Comparison of ENCODE assay signal across 8 mouse cellular contexts in genomic region chr7:19095751-19096110, GRCm38 (mm10). TPM values are rescaled to one million over a fixed set of nuclear protein-coding genes. Genes with fewer than 3 reads are reported as not detected.
DNase-seq lines count a peak whose midpoint lies in the region; ATAC-seq and TF ChIP-seq lines count a peak whose summit lies in the region.

No protein-coding gene starts in this region.

- no peaks in the 10 kb centered on the region for H3K4me1 ChIP-seq in kidney, adult 2 months (ENCODE audit: control insufficient read depth, insufficient read depth, low read length)
- H3K4me1 ChIP-seq in lung, embryonic 14.5 days (ENCODE audit: insufficient read depth) = peaks cover 8% of the 10 kb centered on the region

- TF ChIP-seq POLR2A in kidney, adult 2 months (IDR thresholded peaks at IDR 0.05; ENCODE audit: low read depth, low read length) = no peak

- no peak overlapping the region for H3K27ac ChIP-seq in kidney, adult 2 months (ENCODE audit: insufficient read depth, low read depth, low read length)
- H3K27ac ChIP-seq in lung, embryonic 14.5 days (ENCODE audit: low read depth) = peak overlapping the region; percentile 97

- H3K27me3 ChIP-seq in kidney, adult 2 months (replicated peaks; ENCODE audit: control insufficient read depth, insufficient read depth, low read length) = no peaks in the 10 kb centered on the region
- no peaks in the 10 kb centered on the region for H3K27me3 ChIP-seq in lung, embryonic 14.5 days (ENCODE audit: insufficient read depth, low read length)

- no peak for TF ChIP-seq CTCF in kidney, adult 2 months (conservative IDR thresholded peaks at IDR 0.05; ENCODE audit: insufficient read depth, insufficient read length, low read depth, low read length)
- TF ChIP-seq CTCF in lung, embryonic 14.5 days (IDR thresholded peaks at IDR 0.05; ENCODE audit: low read depth) = no peak

- H3K9me3 ChIP-seq in lung, embryonic 14.5 days (ENCODE audit: low read depth, low read length) = no peaks in the 10 kb centered on the region

- peak overlapping the region; percentile 88 for H3K9ac ChIP-seq in lung, embryonic 14.5 days

- peak overlapping the region; percentile 91 for H3K4me2 ChIP-seq in lung, embryonic 14.5 days

- peak overlapping the region; percentile 75 for H3K4me3 ChIP-seq in kidney, adult 2 months (ENCODE audit: insufficient read depth, low read depth, low read length)
- peak overlapping the region; percentile 77 for H3K4me3 ChIP-seq in lung, embryonic 14.5 days (ENCODE audit: low read depth, low read length)

- H3K36me3 ChIP-seq in kidney, adult 2 months (ENCODE audit: control insufficient read depth, insufficient read depth, low read length) = no peaks in the 10 kb centered on the region
- peaks cover 25% of the 10 kb centered on the region for H3K36me3 ChIP-seq in lung, embryonic 14.5 days (ENCODE audit: insufficient read depth)

- DNase-seq in heart, adult 18-20 months = peak; percentile 70 to 75
- DNase-seq in heart, adult 8-10 months (ENCODE audit: low spot score) = no peak
- peak; percentile 66 for DNase-seq in kidney, adult 2 months
- DNase-seq in lung, embryonic 14.5 days = peak; percentile 85
- peak; percentile 63 for DNase-seq in retina, embryonic 14.5 days (ENCODE audit: low spot score)
- no peak for DNase-seq in spleen, adult 18-20 months

- ATAC-seq in common myeloid progenitor, adult 5-6 weeks (replicated peaks; ENCODE audit: low read depth, poor library complexity, severe bottlenecking) = peak; percentile 23; the same call in 1 of the 2 replicates
- peak; percentile 28; the same call in 1 of the 2 replicates for ATAC-seq in granulocyte monocyte progenitor cell, adult 5-6 weeks (replicated peaks; ENCODE audit: poor library complexity, severe bottlenecking)
- peak; percentile 21 for ATAC-seq in lung, embryonic 14.5 days (ENCODE audit: insufficient read depth)

- 5% methylated on average over 19 of the region's 19 CpGs for WGBS in kidney, adult 2 months
- WGBS in lung, embryonic 14.5 days = 1% methylated on average over 19 of the region's 19 CpGs

RNA-seq across cellular contexts. Expression of gene Six5, which starts 1.3 kb away (rescaled TPM):
- 1 to 10 TPM; 5.6 to 6.8 TPM for total RNA-seq in heart, adult 18-20 months (2021)
- total RNA-seq in heart, adult 8-10 months (2022) = 1 to 10 TPM; 5.8 to 9.9 (median 7.8) TPM
- total RNA-seq in common myeloid progenitor, adult 5-6 weeks (2017) = 3.1 and 5.1 TPM in 2 replicates
- total RNA-seq in granulocyte monocyte progenitor cell, adult 5-6 weeks (2014; fragmentation: Nextera tagmentation) = 4.0 and 8.1 TPM in 2 replicates
- total RNA-seq in granulocyte monocyte progenitor cell, adult 5-6 weeks (2017) = 1.6 and 2.7 TPM in 2 replicates
- polyA plus RNA-seq in kidney, adult 2 months (2012; rRNA removed) = 14.1 and 22.2 TPM in 2 replicates
- 11.6 and 12.7 TPM in 2 replicates for polyA plus RNA-seq in lung, embryonic 14.5 days (2014; fragmentation: Nextera tagmentation; extraction: Ambion mirVana)

RNA-seq across cellular contexts. Expression of gene Dmpk, which starts 12.1 kb away (rescaled TPM):
- 100 to 1,000 TPM; 503 to 516 TPM for total RNA-seq in heart, adult 18-20 months (2021)
- 100 to 1,000 TPM; 532 to 655 (median 581) TPM for total RNA-seq in heart, adult 8-10 months (2022)
- 0.32 TPM in 1 of 2 replicates, not detected in the other for total RNA-seq in common myeloid progenitor, adult 5-6 weeks (2017)
- 0.32 TPM in 1 of 2 replicates, not detected in the other for total RNA-seq in granulocyte monocyte progenitor cell, adult 5-6 weeks (2014; fragmentation: Nextera tagmentation)
- total RNA-seq in granulocyte monocyte progenitor cell, adult 5-6 weeks (2017) = 1.0 TPM in 1 of 2 replicates, not detected in the other
- 52.7 and 53.0 TPM in 2 replicates for polyA plus RNA-seq in kidney, adult 2 months (2012; rRNA removed)
- polyA plus RNA-seq in lung, embryonic 14.5 days (2014; fragmentation: Nextera tagmentation; extraction: Ambion mirVana) = 20.9 and 23.0 TPM in 2 replicates

RNA-seq across cellular contexts. Expression of gene Dmwd, which starts 19.7 kb away (rescaled TPM):
- total RNA-seq in heart, adult 18-20 months (2021) = 10 to 100 TPM; 44.6 to 46.6 TPM
- 10 to 100 TPM; 49.9 to 57.5 (median 54.0) TPM for total RNA-seq in heart, adult 8-10 months (2022)
- total RNA-seq in common myeloid progenitor, adult 5-6 weeks (2017) = 6.3 and 12.7 TPM in 2 replicates
- total RNA-seq in granulocyte monocyte progenitor cell, adult 5-6 weeks (2014; fragmentation: Nextera tagmentation) = 2.2 and 4.9 TPM in 2 replicates
- 0.99 and 3.4 TPM in 2 replicates for total RNA-seq in granulocyte monocyte progenitor cell, adult 5-6 weeks (2017)
- 59.8 and 76.3 TPM in 2 replicates for polyA plus RNA-seq in kidney, adult 2 months (2012; rRNA removed)
- 18.5 and 19.2 TPM in 2 replicates for polyA plus RNA-seq in lung, embryonic 14.5 days (2014; fragmentation: Nextera tagmentation; extraction: Ambion mirVana)

RNA-seq across cellular contexts. Expression of gene Gm4969, which starts 22.4 kb away (rescaled TPM):
- not detected for total RNA-seq in heart, adult 18-20 months (2021)
- not detected for total RNA-seq in heart, adult 8-10 months (2022)
- 0.68 and 1.5 TPM in 2 replicates for total RNA-seq in common myeloid progenitor, adult 5-6 weeks (2017)
- 0.71 TPM in 1 of 2 replicates, not detected in the other for total RNA-seq in granulocyte monocyte progenitor cell, adult 5-6 weeks (2014; fragmentation: Nextera tagmentation)
- 0.05 TPM in 1 of 2 replicates, not detected in the other for total RNA-seq in granulocyte monocyte progenitor cell, adult 5-6 weeks (2017)
- 0.03 and 0.04 TPM in 2 replicates for polyA plus RNA-seq in kidney, adult 2 months (2012; rRNA removed)
- polyA plus RNA-seq in lung, embryonic 14.5 days (2014; fragmentation: Nextera tagmentation; extraction: Ambion mirVana) = 3.0 and 4.0 TPM in 2 replicates

RNA-seq across cellular contexts. Expression of gene Fbxo46, which starts 23.9 kb away (rescaled TPM):
- 1 to 10 TPM; 5.5 to 5.7 TPM for total RNA-seq in heart, adult 18-20 months (2021)
- 1 to 10 TPM; 4.2 to 6.0 (median 5.3) TPM for total RNA-seq in heart, adult 8-10 months (2022)
- 5.7 and 6.6 TPM in 2 replicates for total RNA-seq in common myeloid progenitor, adult 5-6 weeks (2017)
- 3.1 and 4.9 TPM in 2 replicates for total RNA-seq in granulocyte monocyte progenitor cell, adult 5-6 weeks (2014; fragmentation: Nextera tagmentation)
- 4.7 and 5.4 TPM in 2 replicates for total RNA-seq in granulocyte monocyte progenitor cell, adult 5-6 weeks (2017)
- 9.2 and 9.5 TPM in 2 replicates for polyA plus RNA-seq in kidney, adult 2 months (2012; rRNA removed)
- 9.7 and 11.6 TPM in 2 replicates for polyA plus RNA-seq in lung, embryonic 14.5 days (2014; fragmentation: Nextera tagmentation; extraction: Ambion mirVana)

Comparison
In these comparisons a context has a peak if more than half of its experiments do, and no peak if none do; other contexts are left out.
1. DNase-seq: peak in heart, adult 18-20 months (2 of 2), kidney, adult 2 months (single experiment), lung, embryonic 14.5 days (single experiment) and retina, embryonic 14.5 days (single experiment); none in heart, adult 8-10 months (single experiment) and spleen, adult 18-20 months (0 of 2).
2. RNA of gene Dmpk, which starts 12.1 kb away (total RNA-seq): 532 to 655 TPM in heart, adult 8-10 months and 503 to 516 TPM in heart, adult 18-20 months; 0.32 to 1.0 TPM in granulocyte monocyte progenitor cell, adult 5-6 weeks and 0.32 TPM in common myeloid progenitor, adult 5-6 weeks; every median in the first group is over 100 times any median in the second.
3. Peak in every context shown above with its lines, with median percentiles within 50 percentile points of each other: ATAC-seq.